Mouse (Mus musculus) kidney, postnatal 10 days (tissue): ENCODE results near the gene Rorb.

Source experiments
- DNase-seq: peaks from one replicate; pipeline ENCODE4 v3.0.0; 2021; ENCODE audit warnings: mixed read lengths

Gene Rorb

GRCm38 (mm10) chr19:18887646-18888407 lies 223.2 kb downstream of the Rorb start:
- DNase-seq: no peak

- DNase-seq: no peak
Measured at GRCm38 (mm10) chr19:18881162-18881561, 229.8 kb downstream of the Rorb start.
